Mouse (Mus musculus) A20 (cell line): ENCODE measurements around the gene Edem2.

Source experiments
- DNase-seq: peaks from one replicate; pipeline ENCODE4 v3.0.0-alpha.2; 2011; ENCODE audit warnings: low read depth, low spot score

Edem2 gene

DNA sequence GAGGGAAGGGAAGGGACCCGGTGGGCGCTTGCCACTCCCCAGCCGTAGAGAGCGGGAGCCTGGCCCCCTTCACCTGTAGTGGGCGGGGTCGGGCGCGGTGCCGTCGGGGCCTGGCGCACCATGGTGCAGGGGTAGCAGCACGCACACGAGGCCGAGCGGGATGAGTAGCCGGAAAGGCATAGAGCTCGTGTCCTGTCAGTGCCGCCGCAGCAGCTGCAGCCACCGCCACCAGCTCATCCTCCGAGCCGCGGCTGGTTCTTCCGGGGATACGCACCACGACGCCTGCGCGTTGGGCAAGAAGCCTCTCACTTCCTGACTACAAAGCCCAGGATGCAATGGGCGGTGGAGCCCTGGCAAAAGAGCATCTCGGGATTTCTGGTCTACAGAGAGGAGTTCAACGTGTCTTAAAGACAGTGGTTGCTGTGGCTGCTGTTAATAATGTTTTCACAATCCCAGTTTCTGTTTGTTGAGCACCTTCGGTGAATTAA lies at the start of gene Edem2:
Gene Edem2, minus strand, starts transcription at position 318 of the 488 bp plus-strand sequence.
- peak; percentile 94 for DNase-seq

DNA sequence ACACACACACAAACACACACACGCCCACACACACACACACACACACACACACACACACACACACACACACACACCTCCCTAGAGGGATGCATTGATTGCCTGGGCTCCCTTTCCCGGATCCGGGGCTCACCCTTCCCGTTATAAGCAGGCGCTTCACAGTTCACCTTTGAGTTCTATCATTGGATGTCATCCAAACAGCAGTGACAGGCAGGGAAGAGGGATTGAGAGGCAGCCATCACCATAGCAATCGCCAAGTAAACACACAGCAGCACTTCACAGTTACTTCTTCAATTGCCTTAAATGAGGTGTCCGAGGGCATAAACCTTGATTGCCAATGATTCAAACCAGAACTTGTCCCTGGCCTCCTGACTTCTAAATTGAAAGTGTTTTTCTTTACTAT lies 49.8 kb upstream of the Edem2 start:
- DNase-seq: no peak

GRCm38 (mm10) chr2:155778004-155778403 lies 48.7 kb upstream of the Edem2 start:
- DNase-seq: no peak

DNA sequence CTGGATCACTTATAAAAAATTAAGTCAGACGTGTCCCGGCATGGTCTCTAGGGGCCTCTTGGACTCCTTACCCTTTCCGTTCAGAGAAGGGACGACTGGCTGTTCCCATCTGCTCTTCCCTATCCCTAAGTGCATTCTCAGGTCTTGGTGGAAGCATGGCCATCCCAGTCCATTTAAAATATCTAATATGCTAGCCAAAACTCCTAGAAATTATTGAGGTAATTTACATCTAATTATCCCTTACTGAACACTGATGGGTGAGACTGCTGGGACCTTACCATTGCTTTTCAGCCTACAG lies 48.4 kb upstream of the Edem2 start:
- DNase-seq: no peak

GRCm38 (mm10) chr2:155776824-155777687 lies 47.8 kb upstream of the Edem2 start:
- DNase-seq: no peak

DNA sequence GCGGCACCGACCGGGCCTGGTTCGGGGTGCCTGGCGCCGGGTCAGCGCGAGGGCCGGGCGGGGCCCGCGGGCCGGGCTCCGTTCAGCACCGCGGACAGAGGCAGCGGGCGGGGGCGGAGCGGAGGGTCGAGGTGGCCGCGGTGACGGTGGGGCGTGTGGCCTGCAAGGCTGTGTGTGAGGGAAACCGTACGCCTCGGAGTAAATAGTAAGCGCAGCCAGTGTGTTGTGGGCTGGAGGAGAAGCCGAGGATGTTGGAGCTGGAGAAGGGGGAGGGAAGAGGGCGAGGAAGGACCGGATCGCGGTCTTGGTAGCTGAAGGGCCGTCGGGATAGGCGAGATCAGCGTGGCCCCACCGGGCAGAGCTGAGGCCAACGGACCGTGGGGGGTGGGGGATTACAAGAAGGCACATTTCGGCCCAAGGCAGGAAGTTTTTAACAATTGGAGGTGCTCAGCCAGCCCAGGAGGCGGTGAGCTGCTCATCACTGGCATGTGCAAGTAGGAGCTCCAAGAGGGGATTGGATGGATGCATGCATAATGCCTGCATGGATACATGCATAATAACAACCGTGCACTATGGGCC lies 46.5 kb upstream of the Edem2 start:
- DNase-seq: no peak

DNA sequence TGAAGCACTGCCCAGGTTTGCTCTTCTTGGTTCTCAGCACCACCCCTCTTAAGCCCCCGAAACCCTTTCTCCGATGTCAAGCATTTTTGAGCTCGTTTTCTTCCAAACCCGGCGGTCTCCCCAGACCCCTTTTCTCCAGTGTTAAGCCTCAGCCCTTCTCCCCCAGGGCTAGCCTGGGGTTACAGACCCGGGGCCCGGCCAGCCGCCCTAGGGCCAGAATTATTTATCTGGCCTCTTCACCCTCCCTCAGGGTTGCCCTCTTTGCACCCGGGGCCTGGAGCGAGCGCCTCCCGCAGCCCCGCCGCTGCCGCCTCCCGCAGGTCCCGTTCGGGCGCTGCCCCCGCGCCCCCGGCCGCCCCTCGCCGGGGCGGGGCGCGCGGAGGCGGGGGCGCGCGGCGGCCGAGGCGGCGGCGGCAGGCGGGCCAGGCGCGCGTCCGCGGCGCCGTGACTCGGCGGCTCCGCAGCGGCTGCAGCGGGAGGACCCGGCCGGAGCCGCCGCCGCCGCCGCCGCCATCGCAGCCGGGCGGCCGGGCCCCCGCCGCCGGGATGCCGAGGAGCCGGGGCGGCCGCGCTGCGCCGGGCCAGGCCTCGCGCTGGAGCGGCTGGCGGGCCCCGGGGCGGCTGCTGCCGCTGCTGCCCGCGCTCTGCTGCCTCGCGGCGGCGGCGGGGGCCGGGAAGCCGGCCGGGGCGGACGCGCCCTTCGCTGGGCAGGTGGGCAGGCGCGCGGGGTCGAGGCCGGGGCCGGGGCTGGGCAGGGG lies 45.8 kb upstream of the Edem2 start, which contains the start of gene Mmp24:
Gene Mmp24, plus strand, starts transcription at position 416 of the 758 bp plus-strand sequence.
- DNase-seq: no peak

DNA sequence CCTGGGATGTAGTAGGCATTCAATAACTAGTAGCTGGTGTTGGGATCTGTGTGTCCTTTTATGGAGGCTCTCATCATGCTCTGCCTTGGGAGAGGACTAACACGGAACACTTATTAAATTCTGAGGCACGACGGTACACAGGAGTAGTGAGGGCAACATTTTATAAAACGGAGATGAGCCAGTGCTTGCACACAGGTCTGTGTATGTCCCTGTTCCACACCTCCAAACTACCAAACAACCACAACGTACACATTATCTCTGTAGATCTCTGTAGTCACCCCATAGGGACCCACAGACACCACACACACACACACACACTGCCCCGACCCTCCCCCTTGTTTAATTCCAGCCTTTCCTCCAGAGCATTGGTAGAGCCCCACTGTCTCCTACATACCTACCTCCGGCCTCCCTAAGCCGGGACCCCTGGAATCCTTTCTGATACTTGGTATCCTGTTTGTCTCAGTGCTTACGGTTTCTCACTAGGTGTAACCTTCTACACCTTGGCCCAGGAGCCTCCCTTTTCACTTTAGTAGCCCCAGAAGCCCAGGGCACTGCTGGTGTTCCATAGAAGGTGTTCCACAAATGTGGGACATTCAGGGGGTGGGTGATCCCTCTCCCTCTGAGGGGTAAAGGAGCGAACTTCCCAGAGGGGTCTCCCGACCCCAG lies 45.1 kb upstream of the Edem2 start:
- no peak for DNase-seq

DNA sequence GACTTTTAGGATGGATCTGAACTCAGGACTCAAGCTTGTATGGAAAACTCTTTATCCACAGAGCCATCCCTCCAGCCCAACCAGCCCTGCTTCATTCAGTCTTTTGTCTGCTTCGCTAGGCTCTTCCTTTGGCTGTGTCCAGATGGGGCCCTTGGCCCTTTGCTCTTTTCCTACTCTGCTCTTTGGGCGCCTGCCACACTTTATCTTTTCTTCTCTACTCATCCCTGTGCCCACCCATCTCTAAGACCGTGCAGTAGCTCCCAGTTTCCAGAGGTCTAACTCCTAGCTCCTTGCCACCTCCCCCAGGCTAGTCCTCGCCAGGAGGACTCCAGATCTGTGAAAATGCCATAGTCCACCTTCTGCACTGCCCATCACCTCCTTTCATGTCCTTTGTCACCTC lies 44.4 kb upstream of the Edem2 start:
- DNase-seq: no peak

GRCm38 (mm10) chr2:155764679-155765418 lies 35.6 kb upstream of the Edem2 start:
- DNase-seq: peak; percentile 72

- peak; percentile 45 for DNase-seq
Measured at GRCm38 (mm10) chr2:155756855-155757566, 27.7 kb upstream of the Edem2 start.

GRCm38 (mm10) chr2:155755746-155756145 lies 26.5 kb upstream of the Edem2 start:
- peak; percentile 82 for DNase-seq

DNA sequence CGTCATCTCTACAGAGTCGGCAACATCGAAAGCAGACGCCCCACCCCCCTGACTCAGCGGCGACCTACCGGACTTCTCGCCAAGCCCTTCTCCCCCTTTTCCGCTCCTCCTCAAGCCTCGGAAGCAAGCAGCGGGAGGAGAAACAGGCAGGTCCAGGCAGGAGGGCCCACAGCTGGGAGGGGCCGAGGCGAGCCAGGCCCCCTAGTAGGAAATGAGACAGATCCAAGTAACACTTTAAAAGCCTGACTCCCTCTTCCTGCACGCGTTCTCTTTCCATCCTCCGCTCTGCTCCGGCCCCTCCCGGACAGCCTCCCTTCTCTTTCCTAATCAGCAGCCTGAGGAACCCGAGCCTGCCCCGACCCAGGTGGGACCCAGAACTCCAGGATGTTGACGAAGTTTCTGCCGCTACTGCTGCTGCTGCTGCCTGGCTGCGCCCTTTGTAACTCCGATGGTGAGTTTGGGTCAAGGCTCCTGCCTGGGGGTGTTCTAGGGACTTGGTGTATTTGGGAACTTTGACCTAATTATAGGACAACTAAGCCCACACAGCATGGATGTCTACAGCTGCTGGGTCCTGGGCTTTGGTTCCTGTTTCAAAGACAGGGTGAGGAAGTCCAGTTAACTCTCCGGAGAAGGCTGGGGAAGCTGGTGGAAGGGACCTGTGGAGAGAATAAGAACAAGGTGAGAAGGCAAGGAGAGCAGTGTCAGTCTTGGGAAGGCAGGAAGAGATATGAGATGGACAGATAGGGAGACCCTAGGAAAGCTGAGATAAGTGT lies 21.9 kb upstream of the Edem2 start, which contains the start of gene Procr:
Gene Procr, plus strand, starts transcription at position 104 of the 773 bp plus-strand sequence.
- no peak for DNase-seq

DNA sequence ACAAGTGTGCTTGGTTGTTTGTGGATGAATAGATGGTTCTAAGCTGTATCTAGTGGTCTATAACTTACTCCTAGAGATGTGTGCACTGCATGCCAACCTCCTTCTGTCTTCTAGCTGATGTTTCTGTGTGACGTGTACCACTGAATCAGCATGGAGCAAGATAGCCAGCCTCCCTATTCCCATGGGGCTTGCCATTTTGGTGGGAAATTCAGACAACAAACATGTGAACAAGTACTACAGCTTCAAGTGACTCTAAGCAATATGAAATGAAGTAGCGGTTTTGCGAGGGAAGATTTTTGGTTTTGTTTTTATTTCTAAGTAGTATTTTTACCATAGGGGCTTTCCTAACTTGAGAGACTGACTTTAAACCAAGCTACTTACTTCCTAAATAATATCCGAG lies 20.1 kb upstream of the Edem2 start:
- peak; percentile 78 for DNase-seq

DNA sequence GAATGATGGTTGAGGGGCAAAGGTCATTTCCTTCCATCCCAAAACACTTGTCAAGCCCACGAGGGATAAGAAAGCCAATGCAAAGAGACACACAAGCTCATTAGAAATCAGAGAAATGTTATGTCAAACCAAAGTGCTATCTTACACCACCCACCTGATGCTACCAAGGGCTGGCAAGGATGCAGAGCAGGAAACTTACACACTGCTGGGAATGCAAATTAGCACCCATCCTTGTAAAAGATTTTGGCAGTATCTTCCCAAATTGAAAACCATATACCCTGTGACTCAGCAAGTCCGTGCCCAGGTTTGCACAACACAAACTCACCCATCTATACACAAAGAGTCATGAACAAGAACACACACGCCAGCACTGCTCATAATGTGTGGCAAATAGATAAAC lies 16.2 kb upstream of the Edem2 start:
- no peak for DNase-seq

- DNase-seq: no peak
Measured at GRCm38 (mm10) chr2:155743351-155743750, 14.1 kb upstream of the Edem2 start.

- DNase-seq: no peak
Measured at GRCm38 (mm10) chr2:155742931-155743337, 13.7 kb upstream of the Edem2 start.

DNA sequence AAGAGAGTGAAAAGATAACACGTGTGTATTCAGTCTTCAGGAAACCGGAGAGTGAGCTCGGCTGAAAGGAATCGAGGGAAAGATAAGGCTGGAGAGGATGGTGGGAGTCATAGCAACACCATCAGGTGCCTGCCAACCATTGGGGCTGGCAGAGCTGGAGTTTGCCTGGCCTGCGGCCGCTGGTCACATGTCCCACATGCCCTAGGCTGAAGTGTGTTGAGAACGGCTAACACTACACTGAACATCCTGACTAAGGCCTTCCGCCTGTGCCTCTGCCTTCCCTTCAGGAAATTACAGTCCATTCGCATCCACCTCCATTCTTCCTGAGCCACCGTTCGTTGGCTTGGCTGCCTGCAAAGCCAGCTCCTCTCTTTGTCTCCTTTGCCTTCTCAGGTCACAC lies 12.9 kb upstream of the Edem2 start:
- DNase-seq: no peak

- no peak for DNase-seq
Measured at GRCm38 (mm10) chr2:155737803-155738202, 8.5 kb upstream of the Edem2 start.

- DNase-seq: no peak
Measured at GRCm38 (mm10) chr2:155736936-155737335, 7.7 kb upstream of the Edem2 start.
